Mouse (Mus musculus) neural tube, embryonic 13.5 days (tissue): Measurements from ENCODE around the gene Hmcn2. TPM values are rescaled to one million over a fixed set of nuclear protein-coding genes. Genes with fewer than 3 reads are reported as not detected.

Experiments
- ATAC-seq: fragments of 200-750 bp; cut with Nextera tagmentation; 2 replicates; pipeline ENCODE4 v1.8.0; 2017; ENCODE audit warnings: low read depth, mild to moderate bottlenecking, moderate TSS enrichment, moderate library complexity
- H3K27ac ChIP-seq: fragments of 300-500 bp; sonication (generic); replicated peaks from 2 replicates; pipeline ENCODE4 v1.5.1; 2015; ENCODE audit warnings: moderate library complexity, mild to moderate bottlenecking, inconsistent platforms
- H3K27me3 ChIP-seq: fragments of 300-500 bp; sonication (generic); 2 replicates; pipeline ENCODE4 v1.6.1; 2015; ENCODE audit warnings: mild to moderate bottlenecking, inconsistent platforms
- H3K36me3 ChIP-seq: fragments of 300-500 bp; sonication (generic); 2 replicates; pipeline ENCODE4 v1.6.1; 2015; ENCODE audit warnings: mild to moderate bottlenecking, inconsistent platforms
- H3K4me1 ChIP-seq: fragments of 300-500 bp; sonication (generic); replicated peaks from 2 replicates; pipeline ENCODE4 v1.6.1; 2015; ENCODE audit warnings: inconsistent platforms
- H3K4me2 ChIP-seq: fragments of 300-500 bp; sonication (generic); 2 replicates; pipeline ENCODE4 v1.6.1; 2015; ENCODE audit warnings: inconsistent platforms, mild to moderate bottlenecking, moderate library complexity
- H3K4me3 ChIP-seq: fragments of 300-500 bp; sonication (generic); 2 replicates; pipeline ENCODE4 v1.5.1; 2015; ENCODE audit warnings: mild to moderate bottlenecking, inconsistent platforms
- H3K9ac ChIP-seq: fragments of 300-500 bp; sonication (generic); 2 replicates; pipeline ENCODE4 v1.6.1; 2015; ENCODE audit warnings: moderate library complexity, mild to moderate bottlenecking, inconsistent platforms
- H3K9me3 ChIP-seq: fragments of 300-500 bp; sonication (generic); 2 replicates; pipeline ENCODE4 v1.6.1; 2016; ENCODE audit warnings: inconsistent platforms
- WGBS: fragments of 180-500 bp; shearing (Covaris S2); methylation state at CpG from one replicate; pipeline ENCODE4 v1.1.7; 2015; 5-methylcytosine and 5-hydroxymethylcytosine counted together
- polyA plus RNA-seq: library from polyadenylated mRNA; unstranded; fragments of >200 nt; fragmentation: Nextera tagmentation; extraction: Ambion mirVana; gene quantifications from 2 replicates; pipeline ENCODE4 v1.2.1, GENCODE M21; 2015

The Hmcn2 gene
- 0.06 and 0.32 TPM in 2 replicates for polyA plus RNA-seq

GRCm38 (mm10) chr2:31314007-31314465 is at the start of gene Hmcn2:
TSS of gene Hmcn2 (plus strand) at chr2:31314415.
- Histone ChIP-seq H3K4me3 (peak within 1 kb of the TSS; percentile 25), H3K4me2 (peak within 1 kb of the TSS; percentile 40), H3K27ac (no peak within 1 kb of the TSS), H3K36me3 (no peaks in the 10 kb centered on the region), H3K4me1 (peaks cover 10% of the 10 kb centered on the region), H3K9me3 (no peaks in the 10 kb centered on the region), H3K9ac (no peak within 1 kb of the TSS), H3K27me3 (peaks cover 79% of the 10 kb centered on the region)
- no peak for ATAC-seq
- WGBS: 3% methylated on average over 33 of the region's 33 CpGs

- Histone ChIP-seq H3K9ac (no peak overlapping the region), H3K4me3 (no peak overlapping the region), H3K27me3 (no peaks in the 10 kb centered on the region), H3K9me3 (no peaks in the 10 kb centered on the region), H3K4me2 (no peak overlapping the region), H3K4me1 (peaks cover 68% of the 10 kb centered on the region), H3K36me3 (peaks cover 9% of the 10 kb centered on the region; the same call in 1 of the 2 replicates), H3K27ac (peak overlapping the region; percentile 74)
- peak; percentile 29; the same call in 1 of the 2 replicates for ATAC-seq
- WGBS: 29% methylated on average over 6 of the region's 6 CpGs
Measured at GRCm38 (mm10) chr2:31267447-31267846, 46.8 kb upstream of the Hmcn2 start.

- peaks cover 56% of the 10 kb centered on the region for H3K4me1 ChIP-seq
- no peaks in the 10 kb centered on the region for H3K27me3 ChIP-seq
- 55% methylated on average over 5 of the region's 5 CpGs for WGBS
- peaks cover 9% of the 10 kb centered on the region; the same call in 1 of the 2 replicates for H3K36me3 ChIP-seq
- no peak for ATAC-seq
- H3K4me3 ChIP-seq: no peak overlapping the region
- no peaks in the 10 kb centered on the region for H3K9me3 ChIP-seq
- H3K27ac ChIP-seq: peak overlapping the region; percentile 74; the same call in 1 of the 2 replicates
- no peak overlapping the region for H3K4me2 ChIP-seq
- no peak overlapping the region; the same call in 1 of the 2 replicates for H3K9ac ChIP-seq
Measured at GRCm38 (mm10) chr2:31268631-31269030, 45.6 kb upstream of the Hmcn2 start.

GRCm38 (mm10) chr2:31269188-31269587 is 45.0 kb upstream of the Hmcn2 start:
- no peak overlapping the region for H3K27ac ChIP-seq
- ATAC-seq: no peak
- peaks cover 54% of the 10 kb centered on the region for H3K4me1 ChIP-seq

GRCm38 (mm10) chr2:31269847-31270246 is 44.4 kb upstream of the Hmcn2 start:
- ATAC-seq: no peak
- H3K4me2 ChIP-seq: no peak overlapping the region
- no peaks in the 10 kb centered on the region for H3K9me3 ChIP-seq
- H3K4me3 ChIP-seq: no peak overlapping the region
- H3K9ac ChIP-seq: no peak overlapping the region
- no peaks in the 10 kb centered on the region for H3K27me3 ChIP-seq
- WGBS: 94% methylated on average over 10 of the region's 10 CpGs
- peaks cover 48% of the 10 kb centered on the region for H3K4me1 ChIP-seq
- H3K27ac ChIP-seq: no peak overlapping the region
- peaks cover 9% of the 10 kb centered on the region; the same call in 1 of the 2 replicates for H3K36me3 ChIP-seq

More at GRCm38 (mm10) chr2:31269188-31269587, 45.0 kb upstream of the Hmcn2 start:
- Histone ChIP-seq H3K36me3 (peaks cover 9% of the 10 kb centered on the region; the same call in 1 of the 2 replicates), H3K9me3 (no peaks in the 10 kb centered on the region), H3K4me3 (no peak overlapping the region), H3K4me2 (no peak overlapping the region), H3K27me3 (no peaks in the 10 kb centered on the region), H3K9ac (no peak overlapping the region)
- WGBS: 85% methylated on average over 6 of the region's 6 CpGs

DNA sequence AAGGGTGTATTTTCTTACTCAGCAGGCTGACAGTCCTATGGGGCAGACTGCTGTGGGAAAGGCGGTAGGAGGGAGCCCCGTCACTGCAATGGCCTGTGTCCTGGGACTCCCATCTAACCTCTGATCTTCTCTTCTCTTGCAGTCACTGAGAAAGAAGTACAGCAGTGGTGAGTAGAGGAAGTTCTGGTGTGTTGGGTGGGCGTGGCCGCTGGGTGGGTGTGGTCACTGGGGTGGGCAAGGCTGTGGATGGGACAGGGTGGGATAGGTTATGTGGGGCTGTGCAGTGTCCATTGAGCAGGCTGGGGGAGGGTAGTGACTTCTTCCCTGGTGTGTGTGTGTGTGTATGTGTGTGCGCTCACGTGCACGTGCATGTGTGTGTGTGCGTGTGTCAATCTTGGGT is 43.7 kb upstream of the Hmcn2 start:
- no peak overlapping the region for H3K27ac ChIP-seq
- H3K4me1 ChIP-seq: peaks cover 42% of the 10 kb centered on the region
- H3K4me3 ChIP-seq: no peak overlapping the region
- no peaks in the 10 kb centered on the region for H3K27me3 ChIP-seq
- H3K9me3 ChIP-seq: no peaks in the 10 kb centered on the region
- H3K36me3 ChIP-seq: peaks cover 14% of the 10 kb centered on the region
- H3K4me2 ChIP-seq: no peak overlapping the region
- 90% methylated on average over 8 of the region's 8 CpGs for WGBS
- H3K9ac ChIP-seq: no peak overlapping the region
- no peak for ATAC-seq

DNA sequence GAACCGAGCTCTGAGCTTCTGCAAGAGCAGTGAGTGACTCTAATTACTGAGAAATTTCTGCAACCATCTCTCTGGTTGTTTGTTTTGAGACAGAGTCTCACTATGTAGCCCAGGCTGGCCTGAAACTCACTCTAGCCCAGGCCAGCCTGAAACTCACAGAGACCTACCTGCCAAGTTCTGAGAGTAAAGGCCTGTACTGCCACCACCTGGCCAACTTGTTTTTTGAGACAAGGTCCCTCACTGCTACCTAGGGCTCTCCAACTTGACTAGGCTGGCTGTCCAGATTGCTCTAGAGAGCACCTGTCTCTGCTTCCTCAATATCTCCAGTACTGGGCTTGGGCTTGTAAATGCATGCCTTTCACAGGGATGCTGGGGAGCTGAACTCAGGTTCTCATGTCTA is 43.1 kb upstream of the Hmcn2 start:
- Histone ChIP-seq H3K27ac (no peak overlapping the region), H3K4me3 (no peak overlapping the region), H3K36me3 (peaks cover 20% of the 10 kb centered on the region), H3K4me1 (peaks cover 36% of the 10 kb centered on the region), H3K27me3 (no peaks in the 10 kb centered on the region), H3K9ac (no peak overlapping the region), H3K4me2 (no peak overlapping the region), H3K9me3 (no peaks in the 10 kb centered on the region)
- WGBS: 88% methylated on average over 1 of the region's 1 CpGs
- no peak for ATAC-seq

- no peak overlapping the region for H3K27ac ChIP-seq
Measured at GRCm38 (mm10) chr2:31274993-31275392, 39.2 kb upstream of the Hmcn2 start.

GRCm38 (mm10) chr2:31277810-31278209 is 36.4 kb upstream of the Hmcn2 start:
- H3K27me3 ChIP-seq: no peaks in the 10 kb centered on the region
- no peak for ATAC-seq
- no peaks in the 10 kb centered on the region for H3K9me3 ChIP-seq
- no peak overlapping the region for H3K4me3 ChIP-seq
- H3K4me1 ChIP-seq: peaks cover 19% of the 10 kb centered on the region
- no peak overlapping the region for H3K4me2 ChIP-seq
- no peak overlapping the region for H3K9ac ChIP-seq
- H3K27ac ChIP-seq: 0 out of 2 replicates have a peak overlapping the region, but pooled peaks have one; percentile 3
- peaks cover 51% of the 10 kb centered on the region for H3K36me3 ChIP-seq
- 53% methylated on average over 6 of the region's 6 CpGs for WGBS

More at GRCm38 (mm10) chr2:31274993-31275392, 39.2 kb upstream of the Hmcn2 start:
- Histone ChIP-seq H3K9me3 (no peaks in the 10 kb centered on the region), H3K9ac (no peak overlapping the region), H3K36me3 (peaks cover 35% of the 10 kb centered on the region), H3K4me3 (no peak overlapping the region), H3K27me3 (no peaks in the 10 kb centered on the region), H3K4me2 (no peak overlapping the region), H3K4me1 (peaks cover 19% of the 10 kb centered on the region)
- ATAC-seq: no peak
- 90% methylated on average over 6 of the region's 6 CpGs for WGBS

DNA sequence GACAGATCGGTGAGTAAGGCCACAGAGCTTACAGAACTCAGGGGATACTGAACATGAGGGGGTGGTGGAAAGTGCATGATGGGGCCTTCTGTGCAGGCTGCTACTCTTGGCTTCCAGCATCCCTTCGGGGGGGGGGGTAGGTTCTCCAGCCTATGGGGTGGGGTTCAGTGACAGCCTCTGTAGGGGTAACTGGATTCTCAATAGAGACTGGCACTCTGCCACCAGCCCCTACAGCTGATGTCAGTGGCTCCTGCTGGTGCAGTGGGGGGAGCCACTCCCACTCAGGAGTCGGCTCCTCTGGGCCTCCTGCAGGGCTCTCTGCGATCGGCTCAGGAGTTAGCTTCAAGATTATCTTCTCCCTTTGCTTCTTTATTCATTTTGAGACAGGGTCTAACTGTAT is 35.7 kb upstream of the Hmcn2 start:
- Histone ChIP-seq H3K27me3 (no peaks in the 10 kb centered on the region), H3K27ac (0 out of 2 replicates have a peak overlapping the region, but pooled peaks have one; percentile 3)

GRCm38 (mm10) chr2:31281138-31281537 is 33.1 kb upstream of the Hmcn2 start:
- WGBS: 88% methylated on average over 8 of the region's 8 CpGs

More for the DNA sequence above, 35.7 kb upstream of the Hmcn2 start:
- H3K4me3 ChIP-seq: no peak overlapping the region
- H3K9me3 ChIP-seq: no peaks in the 10 kb centered on the region
- H3K9ac ChIP-seq: no peak overlapping the region
- ATAC-seq: no peak; the same call in 1 of the 2 replicates
- peaks cover 57% of the 10 kb centered on the region for H3K36me3 ChIP-seq
- H3K4me2 ChIP-seq: no peak overlapping the region
- peaks cover 19% of the 10 kb centered on the region for H3K4me1 ChIP-seq
- WGBS: 59% methylated on average over 5 of the region's 5 CpGs

GRCm38 (mm10) chr2:31282266-31282665 is 31.9 kb upstream of the Hmcn2 start:
- Histone ChIP-seq H3K9ac (no peak overlapping the region), H3K36me3 (peaks cover 74% of the 10 kb centered on the region), H3K4me2 (no peak overlapping the region), H3K4me3 (no peak overlapping the region), H3K4me1 (peaks cover 15% of the 10 kb centered on the region), H3K27me3 (no peaks in the 10 kb centered on the region), H3K27ac (no peak overlapping the region), H3K9me3 (no peaks in the 10 kb centered on the region)
- WGBS: 48% methylated on average over 7 of the region's 7 CpGs
- ATAC-seq: no peak

More at GRCm38 (mm10) chr2:31281138-31281537, 33.1 kb upstream of the Hmcn2 start:
- no peaks in the 10 kb centered on the region for H3K27me3 ChIP-seq
- no peak overlapping the region for H3K4me3 ChIP-seq
- no peak overlapping the region for H3K4me2 ChIP-seq
- peaks cover 15% of the 10 kb centered on the region for H3K4me1 ChIP-seq
- ATAC-seq: no peak
- no peaks in the 10 kb centered on the region for H3K9me3 ChIP-seq
- H3K9ac ChIP-seq: no peak overlapping the region
- peaks cover 72% of the 10 kb centered on the region for H3K36me3 ChIP-seq
- no peak overlapping the region for H3K27ac ChIP-seq

DNA sequence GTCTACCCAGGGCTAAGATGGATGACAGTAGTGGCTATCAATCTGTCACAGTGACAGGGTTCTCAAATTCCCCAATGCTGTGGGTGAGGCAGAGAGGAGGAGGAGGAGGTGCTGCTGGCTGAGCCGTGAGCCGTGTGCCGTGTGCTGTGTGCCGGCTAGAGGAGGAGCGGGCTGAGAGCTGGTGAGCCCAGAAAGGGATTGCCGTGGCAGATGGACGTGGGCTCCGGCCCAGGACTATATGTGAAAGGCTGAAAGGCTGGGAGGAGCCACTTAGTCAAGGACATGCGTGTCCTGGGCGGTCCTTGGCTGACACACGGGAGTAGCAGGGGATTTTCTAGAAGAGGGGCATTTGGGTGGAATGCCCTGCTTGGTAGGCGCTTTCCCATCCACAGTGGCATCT is 31.3 kb upstream of the Hmcn2 start:
- peaks cover 10% of the 10 kb centered on the region for H3K4me1 ChIP-seq
- no peak for ATAC-seq
- 93% methylated on average over 12 of the region's 12 CpGs for WGBS
- peaks cover 74% of the 10 kb centered on the region for H3K36me3 ChIP-seq
- no peak overlapping the region for H3K9ac ChIP-seq
- no peaks in the 10 kb centered on the region for H3K9me3 ChIP-seq
- no peaks in the 10 kb centered on the region for H3K27me3 ChIP-seq
- H3K27ac ChIP-seq: no peak overlapping the region
- no peak overlapping the region for H3K4me3 ChIP-seq
- no peak overlapping the region for H3K4me2 ChIP-seq
